Mouse (Mus musculus): ENCODE data around the gene Gal3st4. TPM values are rescaled to one million over a fixed set of nuclear protein-coding genes. Genes with fewer than 3 reads are reported as not detected.

Gene Gal3st4
- polyA plus RNA-seq, 1 experiment, result not detected

DNA sequence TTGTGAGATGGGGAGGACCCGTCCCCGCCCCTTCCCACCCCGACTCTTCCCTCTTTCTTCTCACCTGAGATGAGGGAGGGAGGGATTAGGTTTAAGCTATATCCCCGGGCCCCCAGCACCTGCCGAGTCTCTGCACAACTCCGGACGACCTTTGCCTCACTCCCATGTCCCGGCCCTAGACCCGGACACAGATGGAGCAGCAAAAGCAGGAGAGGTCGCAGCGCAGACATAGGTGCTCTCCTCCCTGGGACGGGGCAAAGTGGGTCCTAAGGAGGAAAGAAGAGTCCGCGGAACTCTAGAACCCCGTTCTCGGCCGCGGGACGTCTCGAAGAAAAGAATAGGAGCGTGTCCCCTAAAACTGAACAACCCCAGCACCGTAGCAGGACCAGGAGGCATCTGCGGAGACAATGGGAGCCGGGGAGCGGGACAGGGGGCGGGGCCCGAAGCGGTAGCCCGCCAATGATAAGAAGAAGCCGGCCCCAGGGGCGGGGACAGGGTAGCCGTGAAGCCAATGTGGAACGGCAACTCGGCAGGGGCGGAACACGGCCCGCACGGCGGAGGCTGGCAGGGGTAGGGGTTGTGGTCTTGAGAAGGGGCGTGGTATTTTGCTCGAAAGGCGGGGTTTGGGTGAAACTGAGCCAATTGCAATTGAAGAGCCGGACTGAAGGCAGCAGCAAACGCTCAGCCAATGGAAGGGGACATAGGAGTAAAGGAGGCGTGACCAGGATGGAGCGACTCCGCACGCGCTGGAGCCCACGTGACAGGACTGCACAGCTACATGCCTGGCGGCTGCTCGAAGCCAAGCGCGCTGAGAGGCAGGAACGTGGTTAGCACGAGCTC lies 7.2 kb upstream of the Gal3st4 start, which contains the start of the genes Gm43720, Gpc2 and Stag3:
Gene Gm43720 (minus strand): TSS at position 374 of the 840 bp plus-strand sequence.
Gene Gpc2 (minus strand): TSS at position 421 of the 840 bp plus-strand sequence.
Gene Stag3 (plus strand): TSS at position 656 of the 840 bp plus-strand sequence.
- no peak for TF ChIP-seq FLI1 (IDR thresholded peaks at IDR 0.05; ENCODE audit: low read length)
- no peak for TF ChIP-seq GATA1 (IDR thresholded peaks at IDR 0.05; ENCODE audit: borderline replicate concordance, low read length)
- Histone ChIP-seq H3K36me3 (replicated peaks; ENCODE audit: low read length) (no peaks in the 10 kb centered on the region), H3K27me3 (replicated peaks) (peaks cover 32% of the 10 kb centered on the region), H3K4me3 (replicated peaks) (peak within 1 kb of the TSS; percentile 92), H3K4me1 (peaks cover 66% of the 10 kb centered on the region), H3K9me3 (peaks cover 10% of the 10 kb centered on the region)

DNA sequence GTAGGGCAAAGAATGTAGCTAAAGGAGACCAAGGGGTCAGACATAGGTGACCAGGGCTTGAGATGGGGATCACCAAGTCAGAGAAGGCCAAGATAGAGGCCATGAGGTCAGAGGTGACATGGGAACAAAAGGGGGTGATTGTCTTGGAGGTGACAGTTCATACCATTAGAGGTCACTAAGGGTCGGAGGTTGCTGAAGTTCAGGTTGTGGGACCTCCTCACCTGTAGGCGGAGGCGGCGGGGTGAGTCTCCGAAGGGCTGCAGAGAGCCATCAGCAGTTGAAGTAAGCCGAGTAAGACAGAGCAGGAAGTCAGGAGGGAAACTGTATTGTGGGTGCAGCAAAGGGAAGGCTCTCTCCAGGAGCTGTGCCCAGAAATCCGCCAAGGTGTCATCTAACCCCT lies 5.4 kb upstream of the Gal3st4 start:
- TF ChIP-seq FLI1 (IDR thresholded peaks at IDR 0.05; ENCODE audit: low read length), result no peak
- no peak for TF ChIP-seq GATA1 (IDR thresholded peaks at IDR 0.05; ENCODE audit: borderline replicate concordance, low read length)
- H3K4me1 ChIP-seq, result peaks cover 74% of the 10 kb centered on the region
- H3K36me3 ChIP-seq (replicated peaks; ENCODE audit: low read length), result no peaks in the 10 kb centered on the region
- peaks cover 10% of the 10 kb centered on the region for H3K9me3 ChIP-seq
- H3K27me3 ChIP-seq (replicated peaks), result peaks cover 40% of the 10 kb centered on the region
- H3K4me3 ChIP-seq (replicated peaks), result no peak overlapping the region

DNA sequence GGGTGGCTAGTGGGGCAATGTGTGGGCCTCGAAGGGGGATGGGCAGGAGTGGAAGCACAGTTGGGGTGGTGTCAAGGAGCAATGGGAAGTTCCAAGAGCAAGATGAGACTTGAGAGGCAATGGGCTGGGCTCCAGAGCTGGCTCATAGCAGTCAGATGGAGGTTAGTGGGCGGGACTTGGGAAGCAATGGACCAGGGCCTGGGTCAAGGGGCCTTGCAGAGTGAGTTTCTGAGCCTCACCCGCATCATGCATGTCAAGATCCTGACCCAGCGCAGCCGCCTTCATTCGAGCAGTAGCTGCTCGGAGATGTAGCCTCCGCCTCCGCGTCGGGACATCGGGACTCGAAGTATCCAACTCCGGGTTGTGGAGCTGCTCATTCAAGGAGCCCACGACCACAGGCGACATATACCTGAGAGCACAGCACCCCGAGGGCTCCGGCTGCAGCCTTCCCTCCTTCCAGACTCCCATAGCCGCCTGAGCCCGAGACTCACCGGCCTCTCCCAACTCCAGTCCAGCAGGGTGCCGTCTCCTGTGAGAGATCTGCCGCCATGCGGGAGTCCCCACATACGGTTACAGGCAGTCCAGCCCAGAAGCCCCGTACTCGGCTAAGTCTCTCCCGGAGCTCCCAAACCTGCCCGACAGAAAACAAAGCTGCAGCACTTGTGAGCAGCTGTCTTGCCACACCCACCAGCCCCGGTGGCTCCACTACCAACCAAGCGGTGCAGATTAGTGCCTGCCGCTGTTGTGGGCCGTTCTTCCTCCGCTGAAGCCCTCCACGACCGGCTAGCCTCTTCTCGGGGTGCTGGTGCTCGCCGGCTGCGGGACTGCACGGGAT lies 2.8 kb upstream of the Gal3st4 start:
- Histone ChIP-seq H3K4me3 (replicated peaks) (no peak overlapping the region), H3K36me3 (replicated peaks; ENCODE audit: low read length) (no peaks in the 10 kb centered on the region), H3K4me1 (peaks cover 80% of the 10 kb centered on the region), H3K27me3 (replicated peaks) (peaks cover 56% of the 10 kb centered on the region), H3K9me3 (peaks cover 5% of the 10 kb centered on the region)
- TF ChIP-seq FLI1 (IDR thresholded peaks at IDR 0.05; ENCODE audit: low read length) (no peak), GATA1 (IDR thresholded peaks at IDR 0.05; ENCODE audit: borderline replicate concordance, low read length) (no peak)

DNA sequence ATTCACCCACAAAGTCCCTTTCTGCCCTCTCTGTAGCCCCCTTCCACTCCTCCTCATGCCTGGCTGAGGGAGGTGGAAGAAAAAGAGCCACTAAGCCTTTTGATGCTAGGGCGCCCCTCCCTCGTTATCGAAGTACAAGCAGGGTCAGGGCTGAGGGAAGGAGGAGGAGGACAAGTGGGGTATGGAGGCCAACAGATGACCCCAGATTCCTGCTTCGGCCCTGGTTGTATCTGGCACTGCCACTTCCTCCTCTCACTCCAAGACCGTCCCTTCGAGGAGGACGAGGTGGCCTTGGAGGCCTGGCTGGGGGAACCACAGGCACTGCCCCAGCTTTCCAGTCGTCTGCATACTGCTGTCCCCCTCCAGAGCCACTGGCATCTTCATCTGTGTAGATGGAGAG lies 1.5 kb upstream of the Gal3st4 start:
- Histone ChIP-seq H3K4me1 (peaks cover 67% of the 10 kb centered on the region), H3K36me3 (replicated peaks; ENCODE audit: low read length) (no peaks in the 10 kb centered on the region), H3K9me3 (no peaks in the 10 kb centered on the region), H3K27me3 (replicated peaks) (peaks cover 50% of the 10 kb centered on the region), H3K4me3 (replicated peaks) (no peak overlapping the region)
- TF ChIP-seq GATA1 (IDR thresholded peaks at IDR 0.05; ENCODE audit: borderline replicate concordance, low read length) (no peak), FLI1 (IDR thresholded peaks at IDR 0.05; ENCODE audit: low read length) (no peak)

DNA sequence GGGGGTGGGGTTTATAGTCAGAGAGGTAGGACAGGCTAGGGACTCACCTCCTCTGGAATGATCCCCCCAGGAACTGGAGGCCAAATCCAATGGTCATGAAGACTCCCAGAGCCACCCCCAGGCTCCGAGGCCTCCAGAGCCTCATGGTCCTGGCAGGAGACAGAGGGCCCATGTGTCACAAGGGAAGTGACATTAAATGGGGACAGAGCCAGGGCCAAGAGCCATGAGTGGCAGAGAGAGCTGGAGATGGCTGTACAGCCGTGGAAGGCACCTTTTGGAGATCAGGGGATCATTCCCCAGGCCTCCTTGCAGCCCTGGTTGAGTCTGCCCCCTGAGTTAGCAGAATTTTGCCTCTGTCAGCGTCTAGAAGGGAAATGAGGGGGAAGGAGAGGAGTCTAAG lies 1.4 kb downstream of the Gal3st4 start:
- peaks cover 42% of the 10 kb centered on the region for H3K27me3 ChIP-seq (replicated peaks)
- H3K9me3 ChIP-seq, result no peaks in the 10 kb centered on the region
- peaks cover 4% of the 10 kb centered on the region for H3K36me3 ChIP-seq (replicated peaks; ENCODE audit: low read length)
- TF ChIP-seq GATA1 (IDR thresholded peaks at IDR 0.05; ENCODE audit: borderline replicate concordance, low read length), result no peak
- TF ChIP-seq FLI1 (IDR thresholded peaks at IDR 0.05; ENCODE audit: low read length), result no peak
- peaks cover 38% of the 10 kb centered on the region for H3K4me1 ChIP-seq
- no peak overlapping the region for H3K4me3 ChIP-seq (replicated peaks)

DNA sequence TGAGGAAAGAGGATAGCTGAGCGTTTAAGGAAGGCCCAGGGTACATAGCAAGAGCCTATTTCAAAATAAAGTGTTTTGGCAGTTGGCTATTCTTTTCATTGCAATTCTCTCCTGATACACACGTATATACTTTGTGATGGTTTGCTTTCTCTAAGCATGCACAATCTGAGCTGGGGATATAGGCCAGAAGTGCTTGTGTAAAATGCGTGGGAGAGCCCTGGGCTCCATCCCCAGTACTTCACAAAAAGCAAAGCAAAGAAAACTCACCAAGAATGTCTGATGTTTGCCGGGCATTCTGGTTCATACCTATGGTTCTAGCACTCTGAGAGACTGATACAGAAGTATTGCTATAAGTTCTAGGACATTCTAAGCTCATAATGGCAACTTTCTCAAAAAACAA lies 3.7 kb downstream of the Gal3st4 start:
- Histone ChIP-seq H3K9me3 (no peaks in the 10 kb centered on the region), H3K27me3 (replicated peaks) (peaks cover 34% of the 10 kb centered on the region), H3K4me1 (peaks cover 30% of the 10 kb centered on the region), H3K36me3 (replicated peaks; ENCODE audit: low read length) (peaks cover 14% of the 10 kb centered on the region), H3K4me3 (replicated peaks) (no peak overlapping the region)
- TF ChIP-seq FLI1 (IDR thresholded peaks at IDR 0.05; ENCODE audit: low read length) (no peak), GATA1 (IDR thresholded peaks at IDR 0.05; ENCODE audit: borderline replicate concordance, low read length) (no peak)

DNA sequence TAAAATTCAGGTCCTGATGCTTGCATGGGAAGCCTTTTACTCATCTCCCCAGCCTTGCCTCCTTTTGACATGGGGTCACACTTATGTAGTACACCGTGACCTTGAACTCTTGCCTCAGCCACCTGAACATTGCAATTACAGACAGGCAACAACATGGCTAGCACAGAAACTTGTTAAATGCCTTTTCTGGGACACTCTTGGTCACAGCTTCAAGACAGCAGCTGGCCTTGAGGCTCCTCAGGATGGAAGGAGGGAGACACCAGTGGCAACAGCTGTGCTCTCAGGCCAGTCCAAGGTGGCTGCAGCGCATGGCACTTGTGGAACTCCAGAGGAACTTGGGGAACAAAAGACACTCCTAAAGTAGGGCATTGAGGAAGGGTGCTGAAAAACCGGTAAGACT lies 5.5 kb downstream of the Gal3st4 start:
- Histone ChIP-seq H3K36me3 (replicated peaks; ENCODE audit: low read length) (peaks cover 20% of the 10 kb centered on the region), H3K9me3 (no peaks in the 10 kb centered on the region), H3K27me3 (replicated peaks) (peaks cover 21% of the 10 kb centered on the region), H3K4me3 (replicated peaks) (no peak overlapping the region), H3K4me1 (peaks cover 41% of the 10 kb centered on the region)
- no peak for TF ChIP-seq FLI1 (IDR thresholded peaks at IDR 0.05; ENCODE audit: low read length)
- no peak for TF ChIP-seq GATA1 (IDR thresholded peaks at IDR 0.05; ENCODE audit: borderline replicate concordance, low read length)

DNA sequence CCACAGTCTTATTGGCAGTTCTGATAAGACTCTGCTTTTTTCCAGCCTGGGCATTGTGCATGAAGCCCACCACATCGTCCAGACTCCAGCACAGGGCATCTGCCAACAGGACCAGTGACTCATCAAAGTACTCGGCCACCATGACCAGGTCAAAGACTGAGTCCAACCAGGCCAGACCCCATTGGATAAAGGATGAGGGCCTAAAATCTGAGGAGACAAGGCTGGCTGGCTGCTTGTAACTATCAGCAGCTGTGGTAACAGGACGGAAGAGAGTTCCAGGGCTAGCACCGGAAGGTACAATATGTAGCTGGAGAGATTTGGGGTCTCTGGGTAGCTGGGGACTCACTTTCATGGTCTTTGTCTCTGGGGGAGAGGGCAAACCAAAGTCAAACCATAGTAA lies 6.9 kb downstream of the Gal3st4 start:
- H3K4me3 ChIP-seq (replicated peaks), result no peak overlapping the region
- TF ChIP-seq FLI1 (IDR thresholded peaks at IDR 0.05; ENCODE audit: low read length) (no peak), GATA1 (IDR thresholded peaks at IDR 0.05; ENCODE audit: borderline replicate concordance, low read length) (no peak)
- peaks cover 44% of the 10 kb centered on the region for H3K4me1 ChIP-seq
- H3K27me3 ChIP-seq (replicated peaks), result peaks cover 9% of the 10 kb centered on the region
- no peaks in the 10 kb centered on the region for H3K9me3 ChIP-seq
- H3K36me3 ChIP-seq (replicated peaks; ENCODE audit: low read length), result peaks cover 34% of the 10 kb centered on the region

DNA sequence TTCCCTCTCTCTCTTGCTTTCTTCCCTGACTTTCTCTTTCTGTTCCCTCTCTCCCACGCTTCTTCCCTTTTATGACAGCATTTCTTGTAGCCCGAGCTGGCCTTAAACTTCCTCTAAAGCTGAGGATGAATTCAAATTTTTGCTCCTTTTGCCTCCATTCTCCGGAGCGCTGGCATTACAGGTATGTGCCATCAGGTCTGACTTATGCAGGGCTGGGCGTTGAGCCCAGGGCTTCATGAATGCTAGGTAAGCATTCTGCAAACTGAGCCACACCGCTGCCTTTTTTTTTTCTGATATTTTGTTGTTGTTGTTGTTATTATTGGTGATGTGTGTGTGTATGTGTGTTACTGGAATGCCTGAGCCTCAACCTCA lies 8.4 kb downstream of the Gal3st4 start:
- no peak for TF ChIP-seq FLI1 (IDR thresholded peaks at IDR 0.05; ENCODE audit: low read length)
- peak overlapping the region; percentile 95 for H3K4me3 ChIP-seq (replicated peaks)
- H3K36me3 ChIP-seq (replicated peaks; ENCODE audit: low read length), result peaks cover 49% of the 10 kb centered on the region
- no peaks in the 10 kb centered on the region for H3K27me3 ChIP-seq (replicated peaks)
- no peaks in the 10 kb centered on the region for H3K9me3 ChIP-seq
- peaks cover 58% of the 10 kb centered on the region for H3K4me1 ChIP-seq
